Mouse (Mus musculus) cortical plate, adult 2 months (tissue): ENCODE results near the gene Pik3ap1. TPM values are rescaled to one million over a fixed set of nuclear protein-coding genes. Genes with fewer than 3 reads are reported as not detected.

Experiments
- H3K27ac ChIP-seq: fragments of 200-500 bp; 2 replicates; pipeline ENCODE4 v1.5.1; 2012; ENCODE audit warnings: low read length, control low read depth, inconsistent platforms; ENCODE audit not compliant: insufficient read depth
- H3K4me1 ChIP-seq: fragments of 200-500 bp; 2 replicates; pipeline ENCODE4 v1.6.1; 2011; ENCODE audit warnings: low read length; ENCODE audit not compliant: control insufficient read depth, insufficient read depth
- H3K4me3 ChIP-seq: fragments of 200-500 bp; 2 replicates; pipeline ENCODE4 v1.5.1; 2011; ENCODE audit warnings: mild to moderate bottlenecking, low read length, control low read depth; ENCODE audit not compliant: insufficient read depth
- CTCF ChIP-seq: fragments of 200-500 bp; IDR thresholded peaks from 2 replicates; pipeline ENCODE4 v1.5.1; 2011; ENCODE audit warnings: mild to moderate bottlenecking, control low read depth, low read length; ENCODE audit not compliant: insufficient read depth; ENCODE audit errors: extremely low read depth
- POLR2A ChIP-seq: fragments of 200-500 bp; IDR thresholded peaks from 2 replicates; pipeline ENCODE4 v1.6.1; 2011; ENCODE audit warnings: mild to moderate bottlenecking, low read length, control low read depth; ENCODE audit not compliant: insufficient read depth; ENCODE audit errors: extremely low read depth
- polyA plus RNA-seq: library from polyadenylated mRNA; depleted of rRNA; stranded (reverse); fragments of >200 nt; gene quantifications from 2 replicates; pipeline ENCODE4 v1.2.3, GENCODE M21; 2012

The Pik3ap1 gene
- polyA plus RNA-seq, 1 experiment: 2.6 TPM

GRCm38 (mm10) chr19:41369557-41370460 lies 15.1 kb downstream of the Pik3ap1 start:
- Histone ChIP-seq H3K4me1 (no peaks in the 10 kb centered on the region), H3K27ac (no peak overlapping the region), H3K4me3 (no peak overlapping the region)
- TF ChIP-seq CTCF: no peak
- no peak for TF ChIP-seq POLR2A

- Histone ChIP-seq H3K4me3 (no peak overlapping the region), H3K27ac (no peak overlapping the region), H3K4me1 (no peaks in the 10 kb centered on the region)
- TF ChIP-seq CTCF (no peak), POLR2A (no peak)
Observed at GRCm38 (mm10) chr19:41366854-41367517, 17.9 kb downstream of the Pik3ap1 start.

GRCm38 (mm10) chr19:41366192-41366853 lies 18.6 kb downstream of the Pik3ap1 start:
- no peak overlapping the region for H3K27ac ChIP-seq
- TF ChIP-seq CTCF: no peak
- no peak for TF ChIP-seq POLR2A
- H3K4me1 ChIP-seq: no peaks in the 10 kb centered on the region
- no peak overlapping the region for H3K4me3 ChIP-seq

GRCm38 (mm10) chr19:41365570-41365969 lies 19.3 kb downstream of the Pik3ap1 start:
- no peak overlapping the region for H3K4me3 ChIP-seq
- no peak for TF ChIP-seq CTCF
- TF ChIP-seq POLR2A: no peak
- H3K4me1 ChIP-seq: no peaks in the 10 kb centered on the region
- H3K27ac ChIP-seq: no peak overlapping the region

GRCm38 (mm10) chr19:41364509-41364908 lies 20.4 kb downstream of the Pik3ap1 start:
- Histone ChIP-seq H3K4me1 (no peaks in the 10 kb centered on the region), H3K4me3 (no peak overlapping the region), H3K27ac (no peak overlapping the region)
- TF ChIP-seq POLR2A (no peak), CTCF (no peak)

- no peak overlapping the region for H3K27ac ChIP-seq
- H3K4me3 ChIP-seq: no peak overlapping the region
- H3K4me1 ChIP-seq: no peaks in the 10 kb centered on the region
- TF ChIP-seq POLR2A: no peak
- TF ChIP-seq CTCF: no peak
Observed at GRCm38 (mm10) chr19:41362963-41363362, 21.9 kb downstream of the Pik3ap1 start.

- Histone ChIP-seq H3K4me1 (no peaks in the 10 kb centered on the region), H3K27ac (no peak overlapping the region), H3K4me3 (no peak overlapping the region)
- TF ChIP-seq CTCF: no peak
- TF ChIP-seq POLR2A: no peak
Observed at GRCm38 (mm10) chr19:41360459-41360858, 24.4 kb downstream of the Pik3ap1 start.

GRCm38 (mm10) chr19:41354287-41354951 lies 30.5 kb downstream of the Pik3ap1 start:
- no peak for TF ChIP-seq POLR2A
- no peak for TF ChIP-seq CTCF
- H3K4me3 ChIP-seq: no peak overlapping the region
- H3K4me1 ChIP-seq: no peaks in the 10 kb centered on the region
- H3K27ac ChIP-seq: no peak overlapping the region

- Histone ChIP-seq H3K27ac (no peak overlapping the region), H3K4me3 (no peak overlapping the region), H3K4me1 (no peaks in the 10 kb centered on the region)
- TF ChIP-seq CTCF (no peak), POLR2A (no peak)
Observed at GRCm38 (mm10) chr19:41349624-41350023, 35.3 kb downstream of the Pik3ap1 start.
